Mouse (Mus musculus): ENCODE measurements at regions not wholly inside any gene's neighbourhood (a gene's known extent, or its start where the extent isn't known, plus 50 kb on each side); places are given as distances from the start of the nearest gene placed in this dataset.

GRCm38 (mm10) chr17:72993134-72993533 lies 75.0 kb downstream of the Lbh start:
- ATAC-seq (replicated peaks; ENCODE audit: insufficient number of reproducible peaks, low FRiP score, low TSS enrichment, poor library complexity, severe bottlenecking) = no peak

- ATAC-seq (replicated peaks; ENCODE audit: insufficient number of reproducible peaks, low FRiP score, low TSS enrichment, poor library complexity, severe bottlenecking) = no peak
Observed at GRCm38 (mm10) chr17:72993626-72994025, 75.5 kb downstream of the Lbh start.

GRCm38 (mm10) chr17:72996539-72996938 lies 78.4 kb downstream of the Lbh start:
- no peak; the same call in 1 of the 2 replicates for ATAC-seq (replicated peaks; ENCODE audit: insufficient number of reproducible peaks, low FRiP score, low TSS enrichment, poor library complexity, severe bottlenecking)

GRCm38 (mm10) chr17:72997301-72997921 lies 79.3 kb downstream of the Lbh start:
- ATAC-seq (replicated peaks; ENCODE audit: insufficient number of reproducible peaks, low FRiP score, low TSS enrichment, poor library complexity, severe bottlenecking) = no peak

GRCm38 (mm10) chr17:73005100-73005499 lies 87.0 kb downstream of the Lbh start:
- peak; percentile 52; the same call in 1 of the 2 replicates for ATAC-seq (replicated peaks; ENCODE audit: insufficient number of reproducible peaks, low FRiP score, low TSS enrichment, poor library complexity, severe bottlenecking)

GRCm38 (mm10) chr17:73008901-73009300 lies 90.8 kb downstream of the Lbh start:
- ATAC-seq (replicated peaks; ENCODE audit: insufficient number of reproducible peaks, low FRiP score, low TSS enrichment, poor library complexity, severe bottlenecking) = peak; percentile 75

GRCm38 (mm10) chr17:73009962-73010361 lies 91.9 kb downstream of the Lbh start:
- ATAC-seq (replicated peaks; ENCODE audit: insufficient number of reproducible peaks, low FRiP score, low TSS enrichment, poor library complexity, severe bottlenecking) = no peak

GRCm38 (mm10) chr17:73012356-73012755 lies 94.3 kb downstream of the Lbh start:
- no peak for ATAC-seq (replicated peaks; ENCODE audit: insufficient number of reproducible peaks, low FRiP score, low TSS enrichment, poor library complexity, severe bottlenecking)

- ATAC-seq (replicated peaks; ENCODE audit: insufficient number of reproducible peaks, low FRiP score, low TSS enrichment, poor library complexity, severe bottlenecking) = no peak
Observed at GRCm38 (mm10) chr17:73012954-73013353, 94.8 kb upstream of the Lclat1 start.

- ATAC-seq (replicated peaks; ENCODE audit: insufficient number of reproducible peaks, low FRiP score, low TSS enrichment, poor library complexity, severe bottlenecking) = no peak
Observed at GRCm38 (mm10) chr17:73014090-73014853, 93.5 kb upstream of the Lclat1 start.

GRCm38 (mm10) chr17:73017173-73017572 lies 90.6 kb upstream of the Lclat1 start:
- ATAC-seq (replicated peaks; ENCODE audit: insufficient number of reproducible peaks, low FRiP score, low TSS enrichment, poor library complexity, severe bottlenecking) = no peak

- ATAC-seq (replicated peaks; ENCODE audit: insufficient number of reproducible peaks, low FRiP score, low TSS enrichment, poor library complexity, severe bottlenecking) = no peak
Observed at GRCm38 (mm10) chr17:73022630-73023051, 85.1 kb upstream of the Lclat1 start.

- no peak for ATAC-seq (replicated peaks; ENCODE audit: insufficient number of reproducible peaks, low FRiP score, low TSS enrichment, poor library complexity, severe bottlenecking)
Observed at GRCm38 (mm10) chr17:73023362-73024107, 84.2 kb upstream of the Lclat1 start.

GRCm38 (mm10) chr17:73027122-73027521 lies 80.7 kb upstream of the Lclat1 start:
- peak; percentile 48 for ATAC-seq (replicated peaks; ENCODE audit: insufficient number of reproducible peaks, low FRiP score, low TSS enrichment, poor library complexity, severe bottlenecking)

GRCm38 (mm10) chr17:73031796-73032195 lies 76.0 kb upstream of the Lclat1 start:
- ATAC-seq (replicated peaks; ENCODE audit: insufficient number of reproducible peaks, low FRiP score, low TSS enrichment, poor library complexity, severe bottlenecking) = no peak

- ATAC-seq (replicated peaks; ENCODE audit: insufficient number of reproducible peaks, low FRiP score, low TSS enrichment, poor library complexity, severe bottlenecking) = no peak
Observed at GRCm38 (mm10) chr17:73032326-73032725, 75.5 kb upstream of the Lclat1 start.

GRCm38 (mm10) chr17:73034420-73034819 lies 73.4 kb upstream of the Lclat1 start:
- peak; percentile 94 for ATAC-seq (replicated peaks; ENCODE audit: insufficient number of reproducible peaks, low FRiP score, low TSS enrichment, poor library complexity, severe bottlenecking)

- ATAC-seq (replicated peaks; ENCODE audit: insufficient number of reproducible peaks, low FRiP score, low TSS enrichment, poor library complexity, severe bottlenecking) = peak; percentile 10; the same call in 1 of the 2 replicates
Observed at GRCm38 (mm10) chr17:73034981-73035481, 72.8 kb upstream of the Lclat1 start.

- ATAC-seq (replicated peaks; ENCODE audit: insufficient number of reproducible peaks, low FRiP score, low TSS enrichment, poor library complexity, severe bottlenecking) = no peak
Observed at GRCm38 (mm10) chr17:73036845-73037244, 70.9 kb upstream of the Lclat1 start.

Measured in monocyte, adult 5-6 weeks (primary cell).